ENCODE assay signal across 9 mouse cellular contexts in the genomic region with DNA sequence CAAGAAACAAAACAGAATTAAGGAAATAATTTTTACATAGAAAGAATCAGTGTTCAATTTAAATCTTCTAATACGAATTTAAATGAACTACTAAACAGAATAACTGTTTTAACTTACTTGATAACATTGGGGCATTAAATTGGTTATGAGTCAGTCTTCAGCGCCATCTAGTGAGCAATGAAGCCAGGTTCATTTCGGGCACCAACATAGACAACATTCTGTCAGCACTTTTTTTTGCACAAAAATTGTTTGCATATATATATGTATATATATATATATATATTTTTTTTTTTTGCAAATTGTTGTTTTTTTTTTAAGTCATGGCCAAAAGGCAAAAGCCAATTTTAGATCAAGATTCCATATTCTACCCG.
A peak's percentile ranks its signal among the peaks of the same experiment; 100 is the strongest.
DNase-seq lines count a peak whose midpoint lies in the region; ATAC-seq and TF ChIP-seq lines count a peak whose summit lies in the region.
"Had no signal": no experiment of that assay in that cellular context is flagged by ENCODE, and none has a peak within 500 bp of the region (broad histone marks: within the 10 kb centered on the region; RNA-seq: fewer than 3 reads in every experiment).

No protein-coding gene starts in this region.

- WGBS in intestine, postnatal 0 days = 38% methylated on average over 4 of the region's 4 CpGs
- WGBS in intestine, embryonic 16.5 days = 36% methylated on average over 4 of the region's 4 CpGs
- 35% methylated on average over 4 of the region's 4 CpGs for WGBS in stomach, postnatal 0 days

- dilution Hi-C loops in CH12.LX (cut with MboI; ENCODE audit: extremely low pct_ligation_motif_present, extremely low pct_unique_long_range_greater_than_20kb, low sequenced_read_pairs) = no loop called here

- H3K9ac ChIP-seq in intestine, postnatal 0 days (ENCODE audit: low read depth, low read length) = no peak overlapping the region
- H3K9ac ChIP-seq in intestine, embryonic 16.5 days (ENCODE audit: low read depth, low read length) = no peak overlapping the region
- no peak overlapping the region for H3K9ac ChIP-seq in CH12.LX (ENCODE audit: insufficient read depth, low read depth)
- no peak overlapping the region for H3K9ac ChIP-seq in stomach, postnatal 0 days (ENCODE audit: low read length)
- H3K9ac ChIP-seq: limb, embryonic 12.5 days had no signal

- TF ChIP-seq POLR2A in CH12.LX (IDR thresholded peaks at IDR 0.05; ENCODE audit: low read depth, low read length) = no peak

- ATAC-seq in intestine, postnatal 0 days = no peak
- ATAC-seq in intestine, embryonic 16.5 days = no peak
- no peak for ATAC-seq in stomach, postnatal 0 days (ENCODE audit: low FRiP score, low TSS enrichment)
- no peak for ATAC-seq in erythroblast, adult 5-6 weeks (replicated peaks; ENCODE audit: low FRiP score, poor library complexity, severe bottlenecking)

- H3K9me3 ChIP-seq in intestine, postnatal 0 days (ENCODE audit: control insufficient read depth) = no peaks in the 10 kb centered on the region
- no peaks in the 10 kb centered on the region for H3K9me3 ChIP-seq in intestine, embryonic 16.5 days (ENCODE audit: control insufficient read depth, low read length)
- H3K9me3 ChIP-seq in CH12.LX (replicated peaks; ENCODE audit: low read length) = no peaks in the 10 kb centered on the region
- no peaks in the 10 kb centered on the region for H3K9me3 ChIP-seq in stomach, postnatal 0 days (ENCODE audit: control insufficient read depth, low read length)

- TF ChIP-seq RAD21 in CH12.LX (IDR thresholded peaks at IDR 0.05; ENCODE audit: low read depth, low read length) = peak; percentile 74

- H3K4me2 ChIP-seq in intestine, postnatal 0 days (replicated peaks; ENCODE audit: low read depth) = no peak overlapping the region
- no peak overlapping the region for H3K4me2 ChIP-seq in intestine, embryonic 16.5 days (ENCODE audit: low read depth, low read length)
- no peak overlapping the region for H3K4me2 ChIP-seq in CH12.LX (ENCODE audit: insufficient read depth, low read depth, poor library complexity, severe bottlenecking)
- H3K4me2 ChIP-seq in stomach, postnatal 0 days (replicated peaks; ENCODE audit: low read depth) = no peak overlapping the region
- H3K4me2 ChIP-seq: limb, embryonic 12.5 days had no signal

- H3K4me1 ChIP-seq in intestine, postnatal 0 days (replicated peaks; ENCODE audit: control insufficient read depth, insufficient read depth, low read length) = no peaks in the 10 kb centered on the region
- H3K4me1 ChIP-seq in intestine, embryonic 16.5 days (ENCODE audit: control insufficient read depth, insufficient read depth, low read length) = no peaks in the 10 kb centered on the region
- H3K4me1 ChIP-seq in CH12.LX (ENCODE audit: control insufficient read depth in 1 of 2, insufficient read depth in 2 of 2) = no peaks in the 10 kb centered on the region
- H3K4me1 ChIP-seq in stomach, postnatal 0 days (replicated peaks; ENCODE audit: control insufficient read depth, insufficient read depth) = no peaks in the 10 kb centered on the region
- H3K4me1 ChIP-seq: limb, embryonic 12.5 days had no signal

- H3K27ac ChIP-seq in intestine, postnatal 0 days (ENCODE audit: low read depth, low read length) = peak overlapping the region; percentile 42; the same call in 1 of the 2 replicates
- no peak overlapping the region for H3K27ac ChIP-seq in intestine, embryonic 16.5 days (ENCODE audit: low read length)
- no peak overlapping the region for H3K27ac ChIP-seq in CH12.LX (ENCODE audit: insufficient read depth, low read depth)
- H3K27ac ChIP-seq in stomach, postnatal 0 days (replicated peaks) = no peak overlapping the region
- H3K27ac ChIP-seq: limb, embryonic 12.5 days had no signal

- peak; percentile 52 to 63 for DNase-seq in B cell, adult 2 months
- peak; percentile 48 for DNase-seq in CH12.LX (ENCODE audit: extremely low read depth)
- peak; percentile 60 for DNase-seq in embryo, embryonic 11 days
- DNase-seq in layer of hippocampus, postnatal 14 days (ENCODE audit: low spot score in 2 of 2) = peak; percentile 33 to 80
- peak; percentile 41 for DNase-seq in stomach, postnatal 0 days (ENCODE audit: low spot score)

- H3K36me3 ChIP-seq in intestine, postnatal 0 days (ENCODE audit: control insufficient read depth, insufficient read depth) = no peaks in the 10 kb centered on the region
- no peaks in the 10 kb centered on the region for H3K36me3 ChIP-seq in intestine, embryonic 16.5 days (ENCODE audit: control insufficient read depth, insufficient read depth, low read length)
- H3K36me3 ChIP-seq in CH12.LX (replicated peaks in 1 of 2; ENCODE audit: control insufficient read depth in 1 of 2, insufficient read depth in 1 of 2, low read length in 1 of 2) = no peaks in the 10 kb centered on the region
- no peaks in the 10 kb centered on the region for H3K36me3 ChIP-seq in stomach, postnatal 0 days (ENCODE audit: control insufficient read depth, insufficient read depth, low read length)
- H3K36me3 ChIP-seq: limb, embryonic 12.5 days had no signal

- no peaks in the 10 kb centered on the region for H3K27me3 ChIP-seq in intestine, postnatal 0 days (replicated peaks; ENCODE audit: control insufficient read depth, insufficient read depth, low read length)
- no peaks in the 10 kb centered on the region for H3K27me3 ChIP-seq in intestine, embryonic 16.5 days (replicated peaks; ENCODE audit: control insufficient read depth, insufficient read depth, low read length)
- no peaks in the 10 kb centered on the region for H3K27me3 ChIP-seq in CH12.LX (replicated peaks)
- no peaks in the 10 kb centered on the region for H3K27me3 ChIP-seq in stomach, postnatal 0 days (ENCODE audit: control insufficient read depth, insufficient read depth, low read length)
- H3K27me3 ChIP-seq: limb, embryonic 12.5 days had no signal

- peak; percentile 76 for TF ChIP-seq CTCF in intestine, postnatal 0 days (IDR thresholded peaks at IDR 0.05; ENCODE audit: low read depth)
- TF ChIP-seq CTCF in CH12.LX (conservative IDR thresholded peaks at IDR 0.05 in 1 of 2, IDR thresholded peaks at IDR 0.05 in 1 of 2; ENCODE audit: low read depth in 2 of 2, low read length in 2 of 2) = peak in 1 of 2 experiments; percentile 68; a peak in 3 of 4 replicates
- peak; percentile 79 for TF ChIP-seq CTCF in stomach, postnatal 0 days (IDR thresholded peaks at IDR 0.05; ENCODE audit: low read depth)

- no peak for TF ChIP-seq EP300 in CH12.LX (IDR thresholded peaks at IDR 0.05; ENCODE audit: low read length)
- no peak for TF ChIP-seq EP300 in stomach, postnatal 0 days (optimal IDR thresholded peaks at IDR 0.05)

- no peak overlapping the region for H3K4me3 ChIP-seq in intestine, postnatal 0 days (ENCODE audit: low read depth, low read length)
- H3K4me3 ChIP-seq in intestine, embryonic 16.5 days (ENCODE audit: low read length) = no peak overlapping the region
- H3K4me3 ChIP-seq in CH12.LX (replicated peaks in 1 of 3; ENCODE audit: low read depth in 2 of 3, low read length in 2 of 3, poor library complexity in 1 of 3) = no peak overlapping the region
- no peak overlapping the region for H3K4me3 ChIP-seq in stomach, postnatal 0 days (ENCODE audit: low read depth, low read length)
- H3K4me3 ChIP-seq: limb, embryonic 12.5 days had no signal

- H3K79me2 ChIP-seq in CH12.LX (replicated peaks; ENCODE audit: control insufficient read depth, extremely low read depth, insufficient read depth, poor library complexity, severe bottlenecking) = no peaks in the 10 kb centered on the region

- in situ Hi-C loops in CH12.LX (cut with MboI; ENCODE audit: low pct_ligation_motif_present, low pct_unique_long_range_greater_than_20kb, low sequenced_read_pairs) = loop anchor here (5.0 kb wide), 1 partner anchor 625 kb away; no protein-coding TSS in a partner anchor

TF ChIP-seq in CH12.LX, 34 proteins besides CTCF, POLR2A, EP300 and RAD21:
- TF ChIP-seq PAX5 (IDR thresholded peaks at IDR 0.05; ENCODE audit: low read length) (no peak), ETS1 (conservative IDR thresholded peaks at IDR 0.05; ENCODE audit: low read depth, low read length) (no peak), RCOR1 (conservative IDR thresholded peaks at IDR 0.05; ENCODE audit: low read depth, low read length) (no peak), SIN3A (IDR thresholded peaks at IDR 0.05; ENCODE audit: low read length) (no peak), TCF12 (IDR thresholded peaks at IDR 0.05; ENCODE audit: low read depth, low read length) (no peak), MAZ (IDR thresholded peaks at IDR 0.05; ENCODE audit: low read depth, low read length) (no peak), NELFE (IDR thresholded peaks at IDR 0.05; ENCODE audit: low read depth, low read length) (no peak), JUND (conservative IDR thresholded peaks at IDR 0.05; ENCODE audit: low read depth, low read length) (no peak), NRF1 (IDR thresholded peaks at IDR 0.05; ENCODE audit: low read depth, low read length) (no peak), ZNF384 (IDR thresholded peaks at IDR 0.05; ENCODE audit: low read depth, low read length) (peak; percentile 47; the same call in 1 of the 2 replicates), CHD1 (IDR thresholded peaks at IDR 0.05; ENCODE audit: low read depth, low read length) (no peak), MEF2A (IDR thresholded peaks at IDR 0.05; ENCODE audit: borderline replicate concordance, low read depth, low read length) (no peak), ELF1 (IDR thresholded peaks at IDR 0.05; ENCODE audit: low read depth, low read length) (no peak), SMC3 (IDR thresholded peaks at IDR 0.05; ENCODE audit: low read depth, low read length) (peak; percentile 40; the same call in 1 of the 2 replicates), MAFK (IDR thresholded peaks at IDR 0.05; ENCODE audit: insufficient replicate concordance, low read length) (peak; percentile 8; the same call in 1 of the 2 replicates), ZC3H11A (IDR thresholded peaks at IDR 0.05; ENCODE audit: low read depth, low read length) (peak; percentile 7; the same call in 1 of the 2 replicates), JUN (IDR thresholded peaks at IDR 0.05; ENCODE audit: insufficient read depth, low read depth, low read length) (no peak)
TF ChIP-seq in CH12.LX: peak in this region for 4.
